Mouse (Mus musculus): ENCODE data around the gene Cp.

GRCm38 (mm10) chr3:19999551-19999950 lies 42.7 kb downstream of the Cp start:
- TF ChIP-seq GATA1 (IDR thresholded peaks at IDR 0.05; ENCODE audit: borderline replicate concordance, low read length): no peak
- no peak for TF ChIP-seq FLI1 (IDR thresholded peaks at IDR 0.05; ENCODE audit: low read length)
